Mouse (Mus musculus) CH12.LX (cell line): ENCODE measurements at regions not wholly inside any gene's neighbourhood (a gene's known extent, or its start where the extent isn't known, plus 50 kb on each side); places are given as distances from the start of the nearest gene placed in this dataset.

ENCODE experiments used
- DNase-seq: peaks from one replicate; pipeline ENCODE4 v3.0.0-alpha.2; 2013; ENCODE audit errors: extremely low read depth
- H3K27ac ChIP-seq: 2 replicates; pipeline ENCODE4 v1.5.1; 2012; ENCODE audit warnings: low read depth, mild to moderate bottlenecking, control low read depth, moderate library complexity; ENCODE audit not compliant: insufficient read depth
- H3K27me3 ChIP-seq: replicated peaks from 2 replicates; pipeline ENCODE3; 2012; ENCODE audit warnings: inconsistent platforms
- H3K36me3 ChIP-seq, 2 experiments: replicated peaks in 1 of 2; 2 replicates each; pipeline versions ENCODE3 to v1.6.1; 2012; ENCODE audit warnings: inconsistent platforms in 1 of 2, low read length in 1 of 2, mild to moderate bottlenecking in 1 of 2, mixed read lengths in 1 of 2, moderate library complexity in 1 of 2; ENCODE audit not compliant: control insufficient read depth in 1 of 2, insufficient read depth in 1 of 2
- H3K4me1 ChIP-seq, 2 experiments: 2 replicates each; pipeline ENCODE4 v1.6.1; 2012; ENCODE audit warnings: inconsistent platforms in 1 of 2, moderate library complexity in 1 of 2; ENCODE audit not compliant: insufficient read depth in 2 of 2, control insufficient read depth in 1 of 2
- H3K4me2 ChIP-seq: 2 replicates; pipeline ENCODE4 v1.6.1; 2012; ENCODE audit warnings: low read depth, mild to moderate bottlenecking, control low read depth; ENCODE audit not compliant: poor library complexity, insufficient read depth, severe bottlenecking
- H3K4me3 ChIP-seq, 3 experiments: fragments of 150-350 bp in 1 of 3; sonication (generic) in 1 of 3; replicated peaks in 1 of 3; 2 replicates each; pipeline versions ENCODE3 to v1.5.1; 2011 to 2012; ENCODE audit warnings: low read depth in 2 of 3, low read length in 2 of 3, mild to moderate bottlenecking in 2 of 3, moderate library complexity in 2 of 3, control low read depth in 1 of 3, improper control_type of control experiment in 1 of 3, inconsistent platforms in 1 of 3, mixed read lengths in 1 of 3; ENCODE audit not compliant: poor library complexity in 1 of 3
- H3K79me2 ChIP-seq: replicated peaks from 2 replicates; pipeline ENCODE4 v1.6.1; 2012; ENCODE audit warnings: mild to moderate bottlenecking, moderate library complexity; ENCODE audit not compliant: control insufficient read depth, poor library complexity, insufficient read depth, severe bottlenecking; ENCODE audit errors: extremely low read depth
- H3K9ac ChIP-seq: 2 replicates; pipeline ENCODE4 v1.6.1; 2012; ENCODE audit warnings: low read depth, mild to moderate bottlenecking, control low read depth, moderate library complexity; ENCODE audit not compliant: insufficient read depth
- H3K9me3 ChIP-seq: replicated peaks from 2 replicates; pipeline ENCODE3; 2012; ENCODE audit warnings: low read length, inconsistent platforms, mixed read lengths
- BHLHE40 ChIP-seq: IDR thresholded peaks from 2 replicates; pipeline ENCODE4 v1.6.1; 2011; ENCODE audit warnings: mild to moderate bottlenecking, low read depth, low read length, improper control_type of control experiment
- CTCF ChIP-seq, 2 experiments: IDR thresholded peaks in 1 of 2; conservative IDR thresholded peaks in 1 of 2; 2 replicates each; pipeline ENCODE4 v1.5.1; 2011 to 2012; ENCODE audit warnings: low read depth in 2 of 2, low read length in 2 of 2, improper control_type of control experiment in 1 of 2, inconsistent platforms in 1 of 2, mild to moderate bottlenecking in 1 of 2, moderate library complexity in 1 of 2
- EP300 ChIP-seq: IDR thresholded peaks from 2 replicates; pipeline ENCODE4 v1.6.1; 2011; ENCODE audit warnings: low read length, improper control_type of control experiment
- IRF4 ChIP-seq: IDR thresholded peaks from 2 replicates; pipeline ENCODE4 v1.6.1; 2014; ENCODE audit warnings: low read depth, mild to moderate bottlenecking, inconsistent platforms, low read length, improper control_type of control experiment
- JUN ChIP-seq: IDR thresholded peaks from 2 replicates; pipeline ENCODE4 v1.6.1; 2011; ENCODE audit warnings: low read depth, mild to moderate bottlenecking, low read length, improper control_type of control experiment, moderate library complexity; ENCODE audit not compliant: insufficient read depth
- JUND ChIP-seq: conservative IDR thresholded peaks from 2 replicates; pipeline ENCODE4 v1.6.1; 2011; ENCODE audit warnings: low read depth, low read length, improper control_type of control experiment
- MAZ ChIP-seq: IDR thresholded peaks from 2 replicates; pipeline ENCODE4 v1.6.1; 2012; ENCODE audit warnings: low read depth, mild to moderate bottlenecking, inconsistent platforms, low read length, improper control_type of control experiment, moderate library complexity
- MEF2A ChIP-seq: IDR thresholded peaks from 2 replicates; pipeline ENCODE4 v1.6.1; 2014; ENCODE audit warnings: low read depth, mild to moderate bottlenecking, inconsistent platforms, low read length, improper control_type of control experiment, borderline replicate concordance
- MXI1 ChIP-seq: IDR thresholded peaks from 2 replicates; pipeline ENCODE4 v1.6.1; 2011; ENCODE audit warnings: mild to moderate bottlenecking, low read depth, low read length, improper control_type of control experiment
- MYC ChIP-seq: IDR thresholded peaks from 2 replicates; pipeline ENCODE4 v1.6.1; 2011; ENCODE audit warnings: low read depth, mild to moderate bottlenecking, improper control_type of control experiment, low read length
- NELFE ChIP-seq: IDR thresholded peaks from 2 replicates; pipeline ENCODE4 v1.6.1; 2011; ENCODE audit warnings: low read depth, low read length, improper control_type of control experiment
- PAX5 ChIP-seq: IDR thresholded peaks from 2 replicates; pipeline ENCODE4 v1.6.1; 2012; ENCODE audit warnings: low read length, inconsistent platforms, mixed read lengths
- RCOR1 ChIP-seq: conservative IDR thresholded peaks from 2 replicates; pipeline ENCODE4 v1.6.1; 2012; ENCODE audit warnings: low read depth, mild to moderate bottlenecking, inconsistent platforms, low read length, improper control_type of control experiment
- UBTF ChIP-seq: IDR thresholded peaks from 2 replicates; pipeline ENCODE4 v1.6.1; 2012; ENCODE audit warnings: low read depth, mild to moderate bottlenecking, inconsistent platforms, low read length, improper control_type of control experiment, moderate library complexity
- USF1 ChIP-seq: IDR thresholded peaks from 2 replicates; pipeline ENCODE4 v1.6.1; 2014; ENCODE audit warnings: low read depth, mild to moderate bottlenecking, inconsistent platforms, low read length, improper control_type of control experiment
- USF2 ChIP-seq: conservative IDR thresholded peaks from 2 replicates; pipeline ENCODE4 v1.6.1; 2011; ENCODE audit warnings: low read depth, low read length, improper control_type of control experiment
- ZC3H11A ChIP-seq: IDR thresholded peaks from 2 replicates; pipeline ENCODE4 v1.6.1; 2012; ENCODE audit warnings: low read depth, mild to moderate bottlenecking, inconsistent platforms, low read length, improper control_type of control experiment
- ZKSCAN1 ChIP-seq: IDR thresholded peaks from 2 replicates; pipeline ENCODE4 v1.6.1; 2012; ENCODE audit warnings: low read depth, inconsistent platforms, low read length, improper control_type of control experiment, borderline replicate concordance
- ZNF384 ChIP-seq: IDR thresholded peaks from 2 replicates; pipeline ENCODE4 v1.6.1; 2012; ENCODE audit warnings: low read depth, low read length, improper control_type of control experiment, inconsistent platforms
- dilution Hi-C: fragments of 300-500 bp; cut with MboI; formaldehyde crosslinking; loops from 2 replicates; pipeline ENCODE4 v1.14.3; 2020; ENCODE audit warnings: low sequenced_read_pairs; ENCODE audit not compliant: extremely low pct_unique_long_range_greater_than_20kb, extremely low pct_ligation_motif_present
- in situ Hi-C: fragments of 300-500 bp; cut with MboI; formaldehyde crosslinking; loops from 3 replicates; pipeline ENCODE4 v1.14.3; 2019; ENCODE audit warnings: low sequenced_read_pairs, low pct_ligation_motif_present, low pct_unique_long_range_greater_than_20kb, mixed read lengths

DNA sequence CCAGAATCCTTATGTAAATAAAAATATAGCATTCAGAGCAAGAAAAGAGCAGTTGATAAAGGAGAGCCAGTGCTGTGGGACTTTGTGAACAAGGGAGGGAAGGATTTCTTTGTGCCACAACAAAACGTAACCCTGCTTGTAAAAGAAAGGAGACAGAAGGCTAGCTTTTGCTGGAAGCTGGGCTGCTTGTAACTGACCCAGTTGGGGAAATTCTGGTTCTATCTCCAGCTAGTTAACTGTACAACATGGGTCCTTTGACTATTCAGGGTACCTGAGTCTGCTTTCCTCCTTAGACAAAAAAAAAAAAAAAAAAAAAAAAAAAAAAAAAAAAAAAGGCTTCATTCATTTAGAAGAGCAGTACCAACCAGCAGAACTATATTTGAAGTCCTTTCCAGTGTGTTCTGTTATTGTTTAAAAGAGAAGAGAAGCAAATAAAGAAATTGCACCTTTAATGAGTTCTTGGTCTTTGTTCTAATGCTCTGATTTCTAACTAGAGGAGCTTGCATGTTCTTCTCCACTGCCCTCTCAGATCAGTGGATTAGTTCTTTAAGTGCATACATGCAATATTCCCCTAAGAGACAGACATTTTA lies 345.8 kb upstream of the Pou3f2 start:
- H3K4me3 ChIP-seq: no peak overlapping the region
- no peak for TF ChIP-seq BHLHE40
- no peak for TF ChIP-seq MXI1
- TF ChIP-seq EP300: no peak
- no peak for TF ChIP-seq NELFE
- H3K36me3 ChIP-seq: no peaks in the 10 kb centered on the region
- H3K79me2 ChIP-seq: no peaks in the 10 kb centered on the region
- H3K27me3 ChIP-seq: no peaks in the 10 kb centered on the region
- H3K4me1 ChIP-seq: no peaks in the 10 kb centered on the region
- H3K9me3 ChIP-seq: no peaks in the 10 kb centered on the region
- no peak for DNase-seq
- no peak overlapping the region for H3K9ac ChIP-seq
- H3K27ac ChIP-seq: no peak overlapping the region
- dilution Hi-C loops (no loop called here), in situ Hi-C loops (no loop called here)
- no peak overlapping the region for H3K4me2 ChIP-seq

DNA sequence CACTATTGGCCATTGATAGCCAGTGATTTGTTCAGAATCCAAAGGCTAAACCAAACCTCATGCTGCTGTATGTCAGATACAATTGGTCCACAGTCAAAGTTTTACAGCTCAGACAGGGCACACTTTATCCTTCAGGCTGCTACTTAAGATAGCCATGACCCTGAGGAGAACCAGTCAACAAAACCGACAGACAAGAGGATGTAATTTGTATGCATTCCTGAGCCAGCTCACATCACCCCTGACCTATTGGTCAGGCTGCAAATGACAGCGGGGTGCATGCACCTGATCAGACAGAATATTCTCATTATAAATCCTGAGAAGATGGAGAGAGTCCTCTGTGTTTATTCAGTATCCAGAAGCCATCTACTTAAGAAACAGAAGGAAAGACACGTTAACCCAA lies 315.5 kb upstream of the Pou3f2 start:
- dilution Hi-C loops: no loop called here
- no peak for DNase-seq
- Histone ChIP-seq H3K9me3 (no peaks in the 10 kb centered on the region), H3K27me3 (no peaks in the 10 kb centered on the region), H3K4me3 (no peak overlapping the region), H3K27ac (no peak overlapping the region), H3K4me2 (no peak overlapping the region), H3K9ac (no peak overlapping the region), H3K79me2 (no peaks in the 10 kb centered on the region), H3K36me3 (no peaks in the 10 kb centered on the region), H3K4me1 (no peaks in the 10 kb centered on the region)
- in situ Hi-C loops: no loop called here
- TF ChIP-seq PAX5: no peak
- TF ChIP-seq ZKSCAN1: no peak
- TF ChIP-seq MXI1: no peak
- TF ChIP-seq MYC: no peak
- no peak for TF ChIP-seq UBTF

DNA sequence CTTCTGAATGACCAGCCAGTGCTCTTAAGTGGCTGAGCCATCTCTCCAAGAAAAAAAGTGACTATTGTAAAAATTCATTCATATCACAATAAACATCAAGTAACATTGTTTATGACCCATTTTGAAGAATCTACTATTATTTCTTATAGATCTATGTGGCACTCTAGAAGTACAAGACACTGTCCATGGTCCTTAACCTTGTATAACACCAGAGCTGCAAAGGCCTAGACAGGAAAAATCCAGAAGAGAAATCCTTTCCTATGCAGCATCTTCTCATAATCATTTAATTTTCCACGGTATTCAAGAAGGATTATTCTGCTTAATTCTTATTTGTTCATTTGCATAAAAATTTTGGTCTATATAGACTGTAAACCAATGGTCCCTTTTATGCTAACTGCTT lies 304.7 kb upstream of the Pou3f2 start:
- TF ChIP-seq JUN (no peak), ZNF384 (no peak), JUND (no peak), CTCF (conservative IDR thresholded peaks at IDR 0.05 in 1 of 2, IDR thresholded peaks at IDR 0.05 in 1 of 2; ENCODE audit: low read depth in 2 of 2, low read length in 2 of 2) (no peak), RCOR1 (no peak), MAZ (no peak), USF2 (no peak), NELFE (no peak), USF1 (no peak), ZKSCAN1 (no peak), ZC3H11A (no peak), MEF2A (no peak), MXI1 (no peak), UBTF (no peak), IRF4 (no peak), MYC (no peak)
- in situ Hi-C loops: no loop called here
- H3K27ac ChIP-seq: no peak overlapping the region
- no peaks in the 10 kb centered on the region for H3K4me1 ChIP-seq
- no peak overlapping the region for H3K4me3 ChIP-seq
- H3K9me3 ChIP-seq: no peaks in the 10 kb centered on the region
- no peak for DNase-seq
- no peaks in the 10 kb centered on the region for H3K36me3 ChIP-seq
- no peaks in the 10 kb centered on the region for H3K79me2 ChIP-seq
- H3K4me2 ChIP-seq: no peak overlapping the region
- H3K9ac ChIP-seq: no peak overlapping the region
- dilution Hi-C loops: no loop called here
- no peaks in the 10 kb centered on the region for H3K27me3 ChIP-seq
